Mouse (Mus musculus): ENCODE results near the gene Ttc9b. TPM values are rescaled to one million over a fixed set of nuclear protein-coding genes. Genes with fewer than 3 reads are reported as not detected.
A peak's percentile ranks its signal among the peaks of the same experiment; 100 is the strongest.

The Ttc9b gene
- polyA plus RNA-seq (2012; rRNA removed) (0.14 and 0.24 TPM in 2 replicates), polyA plus RNA-seq (2014; fragmentation: Nextera tagmentation; extraction: Ambion mirVana) (0.10 and 0.21 TPM in 2 replicates)

GRCm38 (mm10) chr7:27653681-27654437, at the start of gene Ttc9b:
Ttc9b (plus strand) TSS chr7:27653915.
- peaks cover 48% of the 10 kb centered on the region for H3K27me3 ChIP-seq (ENCODE audit: control insufficient read depth, insufficient read depth, low read length)
- H3K4me3 ChIP-seq (replicated peaks; ENCODE audit: low read length): peak within 1 kb of the TSS; percentile 27
- 5% methylated on average over 37 of the region's 62 CpGs for WGBS
- H3K4me2 ChIP-seq (replicated peaks; ENCODE audit: low read depth, low read length, severe bottlenecking): peak within 1 kb of the TSS; percentile 42
- ATAC-seq (ENCODE audit: low FRiP score, low read depth) (peak; percentile 48; the same call in 1 of the 2 replicates), DNase-seq (ENCODE audit: low spot score) (peak; percentile 62)
- no peaks in the 10 kb centered on the region for H3K9me3 ChIP-seq (ENCODE audit: control insufficient read depth, low read length)
- H3K27ac ChIP-seq (replicated peaks; ENCODE audit: low read depth, low read length): no peak within 1 kb of the TSS
- no peak for TF ChIP-seq POLR2A (IDR thresholded peaks at IDR 0.05; ENCODE audit: borderline replicate concordance, extremely low read depth, insufficient read depth, insufficient read length)
- H3K36me3 ChIP-seq (ENCODE audit: control insufficient read depth, insufficient read depth, low read length): peaks cover 23% of the 10 kb centered on the region
- peaks cover 5% of the 10 kb centered on the region; the same call in 1 of the 2 replicates for H3K4me1 ChIP-seq (ENCODE audit: control insufficient read depth, insufficient read depth, low read length)
- H3K9ac ChIP-seq (ENCODE audit: low read depth, low read length, severe bottlenecking): no peak within 1 kb of the TSS

GRCm38 (mm10) chr7:27604661-27605348, 48.9 kb upstream of the Ttc9b start:
- no peak overlapping the region for H3K4me3 ChIP-seq (replicated peaks; ENCODE audit: low read length)
- ATAC-seq (ENCODE audit: low FRiP score, low read depth) (no peak), DNase-seq (ENCODE audit: low spot score) (no peak)
- H3K4me1 ChIP-seq (ENCODE audit: control insufficient read depth, insufficient read depth, low read length): peaks cover 32% of the 10 kb centered on the region
- WGBS: 59% methylated on average over 5 of the region's 5 CpGs
- no peaks in the 10 kb centered on the region for H3K9me3 ChIP-seq (ENCODE audit: control insufficient read depth, low read length)
- no peak overlapping the region for H3K4me2 ChIP-seq (replicated peaks; ENCODE audit: low read depth, low read length, severe bottlenecking)
- TF ChIP-seq POLR2A (IDR thresholded peaks at IDR 0.05; ENCODE audit: borderline replicate concordance, extremely low read depth, insufficient read depth, insufficient read length): no peak
- H3K27me3 ChIP-seq (ENCODE audit: control insufficient read depth, insufficient read depth, low read length): no peaks in the 10 kb centered on the region
- H3K27ac ChIP-seq (replicated peaks; ENCODE audit: low read depth, low read length): peak overlapping the region; percentile 79; the same call in 1 of the 2 replicates
- peaks cover 23% of the 10 kb centered on the region for H3K36me3 ChIP-seq (ENCODE audit: control insufficient read depth, insufficient read depth, low read length)
- no peak overlapping the region for H3K9ac ChIP-seq (ENCODE audit: low read depth, low read length, severe bottlenecking)

DNA sequence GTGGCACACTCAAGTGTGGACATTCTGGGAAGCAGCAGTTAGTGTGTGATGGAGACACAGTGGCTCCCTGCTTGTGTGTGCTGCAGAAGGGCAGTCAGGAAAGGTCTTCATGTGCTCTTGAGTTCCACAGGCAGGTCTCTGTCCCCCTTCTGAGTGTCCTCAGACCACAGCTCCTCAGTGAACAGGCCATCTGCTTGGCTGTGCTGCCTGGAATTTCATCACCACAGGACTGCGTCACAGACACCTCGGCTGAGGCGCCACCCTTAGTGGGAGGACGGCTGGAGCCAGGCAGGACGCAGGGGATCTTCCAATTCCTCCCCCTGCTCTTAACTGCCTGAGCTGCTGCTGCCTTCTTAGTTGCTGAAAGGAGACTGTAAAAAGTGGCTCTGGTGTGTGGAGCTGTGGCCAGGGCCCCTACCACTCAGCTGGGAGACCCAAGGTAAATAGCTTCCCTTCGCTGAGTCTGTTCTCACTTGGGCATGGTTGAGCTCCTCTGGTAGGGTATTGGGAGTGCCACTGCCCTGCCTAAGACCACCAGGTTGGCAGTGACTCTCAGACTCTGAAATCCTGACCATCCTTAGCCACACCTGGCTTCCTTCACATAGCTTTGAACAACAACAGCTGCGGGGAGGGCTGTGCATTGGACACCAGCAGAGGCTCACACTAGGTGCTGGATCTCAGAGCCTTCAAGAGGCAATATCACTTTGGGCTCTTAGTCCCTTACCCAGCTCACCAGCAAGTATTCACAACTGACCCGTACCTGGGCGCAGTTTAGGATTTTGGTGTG, 48.0 kb upstream of the Ttc9b start:
- no peak for DNase-seq (ENCODE audit: low spot score)
- Histone ChIP-seq H3K4me2 (replicated peaks; ENCODE audit: low read depth, low read length, severe bottlenecking) (no peak overlapping the region), H3K9me3 (ENCODE audit: control insufficient read depth, low read length) (no peaks in the 10 kb centered on the region), H3K36me3 (ENCODE audit: control insufficient read depth, insufficient read depth, low read length) (peaks cover 31% of the 10 kb centered on the region), H3K9ac (ENCODE audit: low read depth, low read length, severe bottlenecking) (peak overlapping the region; percentile 31; the same call in 1 of the 2 replicates), H3K27me3 (ENCODE audit: control insufficient read depth, insufficient read depth, low read length) (no peaks in the 10 kb centered on the region), H3K4me3 (replicated peaks; ENCODE audit: low read length) (no peak overlapping the region), H3K27ac (replicated peaks; ENCODE audit: low read depth, low read length) (peak overlapping the region; percentile 79), H3K4me1 (ENCODE audit: control insufficient read depth, insufficient read depth, low read length) (peaks cover 32% of the 10 kb centered on the region)
- 43% methylated on average over 9 of the region's 9 CpGs for WGBS
- peak; percentile 70 for ATAC-seq (ENCODE audit: low FRiP score, low read depth)
- TF ChIP-seq POLR2A (IDR thresholded peaks at IDR 0.05; ENCODE audit: borderline replicate concordance, extremely low read depth, insufficient read depth, insufficient read length): no peak

GRCm38 (mm10) chr7:27606481-27607254, 47.0 kb upstream of the Ttc9b start:
- Histone ChIP-seq H3K4me1 (ENCODE audit: control insufficient read depth, insufficient read depth, low read length) (peaks cover 28% of the 10 kb centered on the region), H3K4me2 (replicated peaks; ENCODE audit: low read depth, low read length, severe bottlenecking) (peak overlapping the region; percentile 4; the same call in 1 of the 2 replicates), H3K9me3 (ENCODE audit: control insufficient read depth, low read length) (no peaks in the 10 kb centered on the region), H3K27ac (replicated peaks; ENCODE audit: low read depth, low read length) (peak overlapping the region; percentile 79), H3K9ac (ENCODE audit: low read depth, low read length, severe bottlenecking) (no peak overlapping the region), H3K4me3 (replicated peaks; ENCODE audit: low read length) (no peak overlapping the region), H3K27me3 (ENCODE audit: control insufficient read depth, insufficient read depth, low read length) (no peaks in the 10 kb centered on the region), H3K36me3 (ENCODE audit: control insufficient read depth, insufficient read depth, low read length) (peaks cover 35% of the 10 kb centered on the region)
- ATAC-seq (ENCODE audit: low FRiP score, low read depth) (no peak), DNase-seq (ENCODE audit: low spot score) (no peak)
- TF ChIP-seq POLR2A (IDR thresholded peaks at IDR 0.05; ENCODE audit: borderline replicate concordance, extremely low read depth, insufficient read depth, insufficient read length): no peak
- WGBS: 52% methylated on average over 10 of the region's 10 CpGs

Measured in limb, embryonic 14.5 days (tissue).